Comparison of ENCODE assay signal across 14 mouse cellular contexts in genomic region chr19:42130294-42130606, GRCm38 (mm10). TPM values are rescaled to one million over a fixed set of nuclear protein-coding genes. Genes with fewer than 3 reads are reported as not detected.
DNase-seq lines count a peak whose midpoint lies in the region; ATAC-seq and TF ChIP-seq lines count a peak whose summit lies in the region.
"Had no signal": no experiment of that assay in that cellular context is flagged by ENCODE, and none has a peak within 500 bp of the region (broad histone marks: within the 10 kb centered on the region; RNA-seq: fewer than 3 reads in every experiment).

No protein-coding gene starts in this region.

- ATAC-seq in hindbrain, postnatal 0 days, result no peak
- no peak for ATAC-seq in hindbrain, embryonic 12.5 days (ENCODE audit: low FRiP score)
- no peak for ATAC-seq in limb, embryonic 14.5 days (ENCODE audit: low FRiP score, low read depth)

- H3K4me3 ChIP-seq in cerebellum, adult 2 months (replicated peaks; ENCODE audit: insufficient read depth, low read depth, low read length), result no peak overlapping the region
- H3K4me3 ChIP-seq in hindbrain, postnatal 0 days (ENCODE audit: low read length), result no peak overlapping the region
- H3K4me3 ChIP-seq in hindbrain, embryonic 12.5 days, result no peak overlapping the region
- peak overlapping the region; percentile 33 for H3K4me3 ChIP-seq in E14TG2a.4 (replicated peaks; ENCODE audit: low read length)
- no peak overlapping the region for H3K4me3 ChIP-seq in limb, embryonic 14.5 days (replicated peaks; ENCODE audit: low read length)
- H3K4me3 ChIP-seq: hindbrain, embryonic 13.5 days had no signal

- no peak for DNase-seq in cerebellum, adult 2 months
- no peak for DNase-seq in cerebellum, adult 11-12 months
- no peak for DNase-seq in hindbrain, postnatal 0 days (ENCODE audit: low spot score)
- DNase-seq in limb, embryonic 14.5 days (ENCODE audit: low spot score), result no peak
- no peak for DNase-seq in right cerebral cortex, adult 2 months (ENCODE audit: low spot score in 2 of 2)
- DNase-seq in ovary, postnatal 36 days (ENCODE audit: low spot score), result no peak
- DNase-seq: adrenal gland, postnatal 25 days; cerebellum, postnatal 25 days; spleen, adult 18-20 months had no signal

- TF ChIP-seq POLR2A in cerebellum, adult 2 months (IDR thresholded peaks at IDR 0.05; ENCODE audit: borderline replicate concordance, insufficient read depth, low read length), result no peak
- TF ChIP-seq POLR2A in limb, embryonic 14.5 days (IDR thresholded peaks at IDR 0.05; ENCODE audit: borderline replicate concordance, extremely low read depth, insufficient read depth, insufficient read length), result no peak

- no peak for TF ChIP-seq CTCF in cerebellum, adult 2 months (IDR thresholded peaks at IDR 0.05; ENCODE audit: borderline replicate concordance, insufficient read depth, low read depth, low read length)
- no peak for TF ChIP-seq CTCF in hindbrain, postnatal 0 days (IDR thresholded peaks at IDR 0.05; ENCODE audit: low read depth)
- no peak for TF ChIP-seq CTCF in E14TG2a.4 (conservative IDR thresholded peaks at IDR 0.05; ENCODE audit: low read length)

- no peak overlapping the region for H3K9ac ChIP-seq in hindbrain, postnatal 0 days (replicated peaks; ENCODE audit: low read length)
- H3K9ac ChIP-seq in hindbrain, embryonic 12.5 days, result no peak overlapping the region
- H3K9ac ChIP-seq in limb, embryonic 14.5 days (ENCODE audit: low read depth, low read length, severe bottlenecking), result no peak overlapping the region
- H3K9ac ChIP-seq: hindbrain, embryonic 13.5 days had no signal

- 13% methylated on average over 3 of the region's 3 CpGs for WGBS in cerebellum, adult 2 months
- 38% methylated on average over 3 of the region's 3 CpGs for WGBS in hindbrain, postnatal 0 days
- WGBS in hindbrain, embryonic 12.5 days, result 54% methylated on average over 3 of the region's 3 CpGs
- 65% methylated on average over 3 of the region's 3 CpGs for WGBS in limb, embryonic 14.5 days

- H3K27ac ChIP-seq in cerebellum, adult 2 months (ENCODE audit: insufficient read depth, low read length), result peak overlapping the region; percentile 58
- peak overlapping the region; percentile 27; the same call in 1 of the 2 replicates for H3K27ac ChIP-seq in hindbrain, postnatal 0 days
- H3K27ac ChIP-seq in hindbrain, embryonic 12.5 days, result no peak overlapping the region
- peak overlapping the region; percentile 86; the same call in 1 of the 2 replicates for H3K27ac ChIP-seq in limb, embryonic 14.5 days (replicated peaks; ENCODE audit: low read depth, low read length)

- no peaks in the 10 kb centered on the region for H3K27me3 ChIP-seq in cerebellum, adult 2 months (ENCODE audit: control insufficient read depth, insufficient read depth, low read length)
- no peaks in the 10 kb centered on the region for H3K27me3 ChIP-seq in hindbrain, postnatal 0 days (ENCODE audit: insufficient read depth, low read length)
- peaks cover 8% of the 10 kb centered on the region; the same call in 1 of the 2 replicates for H3K27me3 ChIP-seq in hindbrain, embryonic 12.5 days
- no peaks in the 10 kb centered on the region for H3K27me3 ChIP-seq in E14TG2a.4 (ENCODE audit: insufficient read depth, low read length)
- H3K27me3 ChIP-seq in limb, embryonic 14.5 days (ENCODE audit: control insufficient read depth, insufficient read depth, low read length), result no peaks in the 10 kb centered on the region
- H3K27me3 ChIP-seq: megakaryocyte, embryonic 14.5 days had no signal

- peaks cover 10% of the 10 kb centered on the region for H3K4me1 ChIP-seq in cerebellum, adult 2 months (ENCODE audit: control insufficient read depth, insufficient read depth, low read length)
- H3K4me1 ChIP-seq in hindbrain, postnatal 0 days (ENCODE audit: insufficient read depth, low read length), result peaks cover 19% of the 10 kb centered on the region
- H3K4me1 ChIP-seq in hindbrain, embryonic 12.5 days, result peaks cover 19% of the 10 kb centered on the region
- H3K4me1 ChIP-seq in E14TG2a.4 (replicated peaks; ENCODE audit: low read depth, low read length), result peaks cover 90% of the 10 kb centered on the region
- peaks cover 14% of the 10 kb centered on the region for H3K4me1 ChIP-seq in limb, embryonic 14.5 days (ENCODE audit: control insufficient read depth, insufficient read depth, low read length)

- no peaks in the 10 kb centered on the region for H3K36me3 ChIP-seq in hindbrain, postnatal 0 days (ENCODE audit: insufficient read depth, low read length)
- H3K36me3 ChIP-seq in hindbrain, embryonic 12.5 days, result no peaks in the 10 kb centered on the region
- peaks cover 32% of the 10 kb centered on the region for H3K36me3 ChIP-seq in E14TG2a.4 (ENCODE audit: insufficient read depth, low read length)
- peaks cover 3% of the 10 kb centered on the region; the same call in 1 of the 2 replicates for H3K36me3 ChIP-seq in limb, embryonic 14.5 days (ENCODE audit: control insufficient read depth, insufficient read depth, low read length)

- H3K9me3 ChIP-seq in hindbrain, postnatal 0 days (ENCODE audit: low read length), result no peaks in the 10 kb centered on the region
- no peaks in the 10 kb centered on the region for H3K9me3 ChIP-seq in hindbrain, embryonic 12.5 days (replicated peaks)
- no peaks in the 10 kb centered on the region for H3K9me3 ChIP-seq in E14TG2a.4 (ENCODE audit: low read length)
- H3K9me3 ChIP-seq in limb, embryonic 14.5 days (ENCODE audit: control insufficient read depth, low read length), result no peaks in the 10 kb centered on the region
- H3K9me3 ChIP-seq: hindbrain, embryonic 13.5 days; megakaryocyte, embryonic 14.5 days; neural tube, embryonic 13.5 days had no signal

- no peak overlapping the region for H3K4me2 ChIP-seq in hindbrain, postnatal 0 days (ENCODE audit: low read depth, low read length)
- no peak overlapping the region for H3K4me2 ChIP-seq in hindbrain, embryonic 12.5 days (replicated peaks)
- no peak overlapping the region for H3K4me2 ChIP-seq in limb, embryonic 14.5 days (replicated peaks; ENCODE audit: low read depth, low read length, severe bottlenecking)

RNA-seq across cellular contexts. Expression of gene Avpi1, which starts 1.4 kb away (rescaled TPM):
- polyA plus RNA-seq in cerebellum, adult 2 months (2012; rRNA removed), result 26.9 and 28.8 TPM in 2 replicates
- total RNA-seq in hindbrain, postnatal 0 days (2014; rRNA removed), result 13.5 and 23.7 TPM in 2 replicates
- polyA plus RNA-seq in hindbrain, postnatal 0 days (2015; fragmentation: Nextera tagmentation; extraction: Ambion mirVana), result 16.4 and 18.0 TPM in 2 replicates
- 11.8 and 13.5 TPM in 2 replicates for polyA plus RNA-seq in hindbrain, embryonic 12.5 days (2016; fragmentation: Nextera tagmentation; extraction: Ambion mirVana)
- 16.5 and 17.6 TPM in 2 replicates for polyA plus RNA-seq in limb, embryonic 14.5 days (2012; rRNA removed)
- 34.2 and 34.8 TPM in 2 replicates for polyA plus RNA-seq in limb, embryonic 14.5 days (2014; fragmentation: Nextera tagmentation; extraction: Ambion mirVana)

RNA-seq across cellular contexts. Expression of gene Marveld1, which starts 16.9 kb away (rescaled TPM):
- polyA plus RNA-seq in cerebellum, adult 2 months (2012; rRNA removed), result 11.7 and 12.8 TPM in 2 replicates
- total RNA-seq in hindbrain, postnatal 0 days (2014; rRNA removed), result 14.0 and 16.5 TPM in 2 replicates
- 2.8 and 3.2 TPM in 2 replicates for polyA plus RNA-seq in hindbrain, postnatal 0 days (2015; fragmentation: Nextera tagmentation; extraction: Ambion mirVana)
- polyA plus RNA-seq in hindbrain, embryonic 12.5 days (2016; fragmentation: Nextera tagmentation; extraction: Ambion mirVana), result 9.7 and 11.6 TPM in 2 replicates
- 105 and 131 TPM in 2 replicates for polyA plus RNA-seq in limb, embryonic 14.5 days (2012; rRNA removed)
- 25.4 and 36.4 TPM in 2 replicates for polyA plus RNA-seq in limb, embryonic 14.5 days (2014; fragmentation: Nextera tagmentation; extraction: Ambion mirVana)

RNA-seq across cellular contexts. Expression of gene Zfyve27, which starts 33.5 kb away (rescaled TPM):
- 104 and 107 TPM in 2 replicates for polyA plus RNA-seq in cerebellum, adult 2 months (2012; rRNA removed)
- 90.9 and 95.0 TPM in 2 replicates for total RNA-seq in hindbrain, postnatal 0 days (2014; rRNA removed)
- 45.1 and 48.9 TPM in 2 replicates for polyA plus RNA-seq in hindbrain, postnatal 0 days (2015; fragmentation: Nextera tagmentation; extraction: Ambion mirVana)
- 53.6 and 55.2 TPM in 2 replicates for polyA plus RNA-seq in hindbrain, embryonic 12.5 days (2016; fragmentation: Nextera tagmentation; extraction: Ambion mirVana)
- polyA plus RNA-seq in limb, embryonic 14.5 days (2012; rRNA removed), result 47.4 and 58.6 TPM in 2 replicates
- polyA plus RNA-seq in limb, embryonic 14.5 days (2014; fragmentation: Nextera tagmentation; extraction: Ambion mirVana), result 13.1 and 16.5 TPM in 2 replicates

RNA-seq across cellular contexts. Expression of gene Pi4k2a, which starts 40.0 kb away (rescaled TPM):
- 78.6 and 81.0 TPM in 2 replicates for polyA plus RNA-seq in cerebellum, adult 2 months (2012; rRNA removed)
- 18.3 and 21.7 TPM in 2 replicates for total RNA-seq in hindbrain, postnatal 0 days (2014; rRNA removed)
- 33.9 and 36.4 TPM in 2 replicates for polyA plus RNA-seq in hindbrain, postnatal 0 days (2015; fragmentation: Nextera tagmentation; extraction: Ambion mirVana)
- polyA plus RNA-seq in hindbrain, embryonic 12.5 days (2016; fragmentation: Nextera tagmentation; extraction: Ambion mirVana), result 35.3 and 39.4 TPM in 2 replicates
- polyA plus RNA-seq in limb, embryonic 14.5 days (2012; rRNA removed), result 34.4 and 38.1 TPM in 2 replicates
- polyA plus RNA-seq in limb, embryonic 14.5 days (2014; fragmentation: Nextera tagmentation; extraction: Ambion mirVana), result 29.9 and 32.8 TPM in 2 replicates

RNA-seq across cellular contexts. Expression of gene Morn4, which starts 44.1 kb away (rescaled TPM):
- polyA plus RNA-seq in cerebellum, adult 2 months (2012; rRNA removed), result 43.4 and 44.6 TPM in 2 replicates
- total RNA-seq in hindbrain, postnatal 0 days (2014; rRNA removed), result 42.9 and 48.5 TPM in 2 replicates
- polyA plus RNA-seq in hindbrain, postnatal 0 days (2015; fragmentation: Nextera tagmentation; extraction: Ambion mirVana), result 98.0 and 108 TPM in 2 replicates
- polyA plus RNA-seq in hindbrain, embryonic 12.5 days (2016; fragmentation: Nextera tagmentation; extraction: Ambion mirVana), result 81.4 and 83.5 TPM in 2 replicates
- polyA plus RNA-seq in limb, embryonic 14.5 days (2012; rRNA removed), result 22.8 and 25.8 TPM in 2 replicates
- 20.0 and 25.5 TPM in 2 replicates for polyA plus RNA-seq in limb, embryonic 14.5 days (2014; fragmentation: Nextera tagmentation; extraction: Ambion mirVana)
